Mouse (Mus musculus): Measurements from ENCODE around the gene Car9.

Gene Car9

GRCm38 (mm10) chr4:43496587-43496986 is 10.2 kb upstream of the Car9 start:
- no peak for DNase-seq

- no peak for DNase-seq
Observed at GRCm38 (mm10) chr4:43497405-43497804, 9.4 kb upstream of the Car9 start.

GRCm38 (mm10) chr4:43497946-43498345 is 8.8 kb upstream of the Car9 start:
- no peak for DNase-seq

GRCm38 (mm10) chr4:43498983-43499382 is 7.8 kb upstream of the Car9 start:
- DNase-seq: no peak

- peak; percentile 83 for DNase-seq
Observed at GRCm38 (mm10) chr4:43499407-43500333, 7.1 kb upstream of the Car9 start, which contains the start of gene Arhgef39. Gene Arhgef39 (minus strand): TSS chr4:43499695.

GRCm38 (mm10) chr4:43503041-43503440 is 3.7 kb upstream of the Car9 start:
- DNase-seq: no peak

GRCm38 (mm10) chr4:43503506-43503905 is 3.3 kb upstream of the Car9 start:
- DNase-seq: no peak

GRCm38 (mm10) chr4:43504269-43504668 is 2.5 kb upstream of the Car9 start:
- no peak for DNase-seq

- DNase-seq: no peak
Observed at GRCm38 (mm10) chr4:43506074-43506473, 692 bp upstream of the Car9 start.

GRCm38 (mm10) chr4:43507938-43508665 is 1.3 kb downstream of the Car9 start:
- peak; percentile 45 for DNase-seq

- peak; percentile 67 for DNase-seq
Observed at GRCm38 (mm10) chr4:43508666-43508997, 1.9 kb downstream of the Car9 start.

GRCm38 (mm10) chr4:43509109-43509508 is 2.3 kb downstream of the Car9 start:
- no peak for DNase-seq

GRCm38 (mm10) chr4:43511675-43512454 is 5.1 kb downstream of the Car9 start:
- no peak for DNase-seq

GRCm38 (mm10) chr4:43512653-43513052 is 5.9 kb downstream of the Car9 start:
- no peak for DNase-seq

- DNase-seq: no peak
Observed at GRCm38 (mm10) chr4:43513300-43513699, 6.5 kb downstream of the Car9 start.

- no peak for DNase-seq
Observed at GRCm38 (mm10) chr4:43513791-43514190, 7.0 kb downstream of the Car9 start.

GRCm38 (mm10) chr4:43515764-43516708 is 9.3 kb downstream of the Car9 start:
- DNase-seq: no peak

GRCm38 (mm10) chr4:43519551-43519950 is 12.8 kb downstream of the Car9 start:
- no peak for DNase-seq

- DNase-seq: peak; percentile 95
Observed at GRCm38 (mm10) chr4:43519956-43520355, 13.2 kb downstream of the Car9 start.

- no peak for DNase-seq
Observed at GRCm38 (mm10) chr4:43527880-43528279, 21.1 kb downstream of the Car9 start.

- DNase-seq: no peak
Observed at GRCm38 (mm10) chr4:43528487-43528886, 21.7 kb downstream of the Car9 start.

GRCm38 (mm10) chr4:43530081-43530501 is 23.3 kb downstream of the Car9 start:
- DNase-seq: no peak

Data from lung, postnatal 14 days (tissue).